Mouse (Mus musculus) cerebellum, adult 2 months (tissue): Measurements from ENCODE around the gene Guca2b.

ENCODE experiments used
- CTCF ChIP-seq: fragments of 200-500 bp; IDR thresholded peaks from 2 replicates; pipeline ENCODE4 v1.5.1; 2011; ENCODE audit warnings: low read depth, mild to moderate bottlenecking, control low read depth, low read length, moderate library complexity, borderline replicate concordance; ENCODE audit not compliant: insufficient read depth
- POLR2A ChIP-seq: fragments of 200-500 bp; IDR thresholded peaks from 2 replicates; pipeline ENCODE4 v1.6.1; 2011; ENCODE audit warnings: low read length, control low read depth, borderline replicate concordance; ENCODE audit not compliant: insufficient read depth

DNA sequence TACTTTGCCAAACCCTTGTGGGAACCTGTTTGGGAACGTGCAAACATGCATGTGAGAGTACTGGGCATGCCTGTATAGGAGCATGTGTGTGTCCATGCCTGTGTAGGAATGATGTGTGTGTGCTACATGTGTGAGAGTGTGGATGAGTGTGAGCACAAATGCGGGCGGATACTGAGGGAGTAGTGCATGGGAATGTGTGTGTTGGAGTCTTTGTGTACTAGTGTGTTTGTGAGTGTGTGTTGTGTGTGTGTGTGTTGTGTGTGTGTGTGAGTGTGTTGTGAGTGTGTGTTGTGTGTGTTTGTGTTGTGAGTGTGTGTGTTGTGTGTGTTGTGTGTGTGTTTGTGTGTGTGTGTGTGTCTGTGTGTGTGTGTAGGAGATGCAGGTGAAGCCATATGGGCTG lies 9.4 kb upstream of the Guca2b start:
- TF ChIP-seq POLR2A: no peak
- no peak for TF ChIP-seq CTCF
